Mouse (Mus musculus) heart, postnatal 10 days (tissue): ENCODE results near the gene Vsig10l. TPM values are rescaled to one million over a fixed set of nuclear protein-coding genes. Genes with fewer than 3 reads are reported as not detected.

Experiments used
- DNase-seq, 2 experiments: peaks; one replicate each; pipeline ENCODE4 v3.0.0; 2021
- intact Hi-C: fragments of 180-260 bp; cut with DNase I; formaldehyde crosslinking; loops from one replicate; pipeline ENCODE4 v1.15.1; 2025
- microRNA-seq, 2 experiments: library from miRNA; unstranded; fragments of <30 nt; microRNA quantifications; one replicate each; pipeline ENCODE4 v1.2.0; 2022
- total RNA-seq, 2 experiments: library from RNA; stranded (reverse); gene quantifications; 2 replicates each; pipeline ENCODE4 v1.2.3; 2021

Gene Vsig10l
- total RNA-seq, 2 experiments from 2014 or later = 4.4 to 5.0 TPM

DNA sequence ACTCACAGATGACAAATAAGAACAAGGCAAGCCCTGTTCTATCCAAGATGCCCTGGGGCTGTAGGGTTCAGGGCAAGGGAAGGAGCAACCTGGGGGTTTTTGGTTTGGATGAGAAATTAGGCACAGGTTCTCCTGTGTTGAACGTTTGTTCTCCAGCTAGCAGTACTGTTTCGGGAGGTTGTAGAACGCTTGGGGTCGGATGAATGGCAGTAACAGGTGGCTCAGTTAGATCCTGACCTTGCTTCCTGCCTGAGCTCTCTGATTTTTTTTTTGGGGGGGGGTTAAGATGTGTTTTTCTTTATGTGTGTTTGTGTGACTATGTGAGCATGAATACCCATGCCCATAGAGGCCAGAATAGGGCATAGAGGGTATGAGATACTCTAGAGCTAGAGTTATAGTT lies 49.6 kb downstream of the Vsig10l start:
- intact Hi-C loops = no loop called here
- no peak for DNase-seq

DNA sequence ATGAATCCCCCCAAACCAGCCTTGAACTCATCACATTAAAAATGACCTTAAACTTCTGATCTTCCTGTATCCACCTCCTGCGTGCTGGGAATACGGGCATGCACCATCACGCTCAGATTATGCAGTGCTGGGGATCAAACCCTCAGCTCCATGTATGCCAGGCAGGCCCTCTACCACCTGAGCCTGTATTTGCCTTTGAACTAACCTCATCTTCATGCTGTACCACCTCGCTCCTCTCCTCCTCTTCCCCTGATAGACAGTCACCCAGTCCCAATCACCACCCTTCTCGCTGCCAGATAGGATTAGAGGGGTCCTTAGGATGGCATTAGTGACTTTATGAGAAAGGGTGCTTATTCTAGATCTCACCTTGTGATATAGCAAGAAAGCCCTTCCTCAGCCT lies 52.1 kb downstream of the Vsig10l start:
- intact Hi-C loops = no loop called here
- DNase-seq = no peak

DNA sequence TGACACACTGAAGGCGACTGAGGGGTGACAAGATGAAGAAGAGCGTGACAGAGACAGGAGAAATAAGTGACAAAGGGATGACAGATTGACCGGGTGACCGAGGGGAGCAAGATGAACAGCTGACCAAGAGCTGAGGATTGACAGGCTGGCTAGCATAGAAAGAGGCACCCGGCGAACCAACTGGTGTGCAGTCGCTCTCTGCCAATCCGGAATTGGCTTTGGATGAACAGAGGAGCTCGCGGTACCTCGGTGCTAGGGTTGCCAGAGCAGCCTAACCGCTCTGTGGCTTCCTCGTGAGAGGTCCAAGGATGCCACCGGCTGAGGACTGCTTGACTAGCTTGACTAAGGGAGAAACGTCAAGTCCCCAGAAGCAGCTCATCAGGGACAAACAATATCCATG lies 55.4 kb downstream of the Vsig10l start:
- intact Hi-C loops = no loop called here
- no peak for DNase-seq

Small RNA genes within 50 kb of the gene (microRNA-seq; reads per million reads assigned to microRNA genes)
- gene Mir7051 = 4.3 to 4.5 reads per million in 2 experiments

Other genes starting within 250 kb of the Vsig10l start
- 10 to 100 TPM; 16.7 to 20.1 TPM for gene Zfp715, start 149.9 kb upstream of the Vsig10l start, total RNA-seq
- not detected for gene Siglecf, start 111.8 kb upstream of the Vsig10l start, total RNA-seq
- under 1 TPM; 0.14 to 0.20 TPM for gene Siglecg, start 54.9 kb upstream of the Vsig10l start, total RNA-seq
- not detected for gene Lim2, start 35.5 kb upstream of the Vsig10l start, total RNA-seq
- not detected for gene Nkg7, start 26.1 kb upstream of the Vsig10l start, total RNA-seq
- gene Cldnd2, start 22.4 kb upstream of the Vsig10l start, total RNA-seq = not detected
- 1,000 to 10,000 TPM; 1,079 to 1,148 TPM for gene Etfb, start 19.1 kb upstream of the Vsig10l start, total RNA-seq
- 1 to 10 TPM; 1.7 to 2.1 TPM for gene Gm45233, start 19.0 kb upstream of the Vsig10l start, total RNA-seq
- gene Iglon5, start 26.9 kb downstream of the Vsig10l start, total RNA-seq = under 1 TPM; 0.37 to 0.89 TPM
- gene 4931406B18Rik, start 42.8 kb downstream of the Vsig10l start, total RNA-seq = not detected
- gene Cd33, start 81.3 kb downstream of the Vsig10l start, total RNA-seq = 1 to 10 TPM; 2.2 to 2.3 TPM
- 1 to 10 TPM in 1 of 2 experiments, under 1 TPM in 1; 0.81 to 1.5 TPM for gene Zfp658, start 99.1 kb downstream of the Vsig10l start, total RNA-seq
- 1 to 10 TPM; 9.2 to 9.5 TPM for gene Zfp719, start 116.5 kb downstream of the Vsig10l start, total RNA-seq
- gene Zfp819, start 144.0 kb downstream of the Vsig10l start, total RNA-seq = not detected
- gene Ceacam18, start 171.6 kb downstream of the Vsig10l start, total RNA-seq = not detected
- gene Siglece, start 197.0 kb downstream of the Vsig10l start, total RNA-seq = under 1 TPM; 0.81 to 0.94 TPM
- 1 to 10 TPM; 4.8 to 5.4 TPM for gene Ctu1, start 208.9 kb downstream of the Vsig10l start, total RNA-seq
- not detected for gene Klk14, start 227.3 kb downstream of the Vsig10l start, total RNA-seq
- not detected for gene Klk13, start 249.4 kb downstream of the Vsig10l start, total RNA-seq